ENCODE assay signal across 21 mouse cellular contexts in the genomic region with DNA sequence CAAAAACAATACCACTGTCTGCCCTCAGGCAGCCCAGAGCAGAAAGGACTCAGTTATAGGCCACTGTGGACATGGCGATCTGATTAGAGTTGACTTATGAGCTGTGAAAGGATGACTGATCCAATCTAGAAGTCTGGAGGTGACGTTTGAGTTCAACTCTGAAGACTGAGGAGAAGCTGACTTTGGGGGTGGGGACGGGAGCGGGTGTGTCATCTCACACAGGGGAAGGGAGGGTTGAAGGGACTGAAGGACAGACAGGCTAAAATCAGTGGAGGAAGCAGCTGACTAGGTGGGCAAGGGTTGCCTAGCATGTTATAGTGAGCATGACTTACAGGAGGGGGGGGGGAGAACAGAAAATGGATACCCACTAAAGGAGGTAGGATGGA. TPM values are rescaled to one million over a fixed set of nuclear protein-coding genes. Genes with fewer than 3 reads are reported as not detected.
"Had no signal": no experiment of that assay in that cellular context is flagged by ENCODE, and none has a peak within 500 bp of the region (broad histone marks: within the 10 kb centered on the region; RNA-seq: fewer than 3 reads in every experiment).

No protein-coding gene starts in this region.

- H3K4me2 ChIP-seq: limb, embryonic 13.5 days; midbrain, embryonic 11.5 days; stomach, embryonic 15.5 days had no signal

- H3K36me3 ChIP-seq: limb, embryonic 10.5 days; limb, embryonic 13.5 days; stomach, embryonic 15.5 days had no signal

- ATAC-seq: inflammation-experienced regulatory T-cells, adult 6 months; intestine, embryonic 16.5 days had no signal

- H3K4me3 ChIP-seq: limb, embryonic 10.5 days; limb, embryonic 13.5 days; stomach, embryonic 15.5 days had no signal

- H3K4me1 ChIP-seq: limb, embryonic 13.5 days; stomach, embryonic 15.5 days had no signal

- H3K27me3 ChIP-seq: limb, embryonic 13.5 days; stomach, embryonic 15.5 days had no signal

- H3K9ac ChIP-seq: limb, embryonic 13.5 days; stomach, embryonic 15.5 days had no signal

- H3K27ac ChIP-seq: limb, embryonic 10.5 days; limb, embryonic 13.5 days; stomach, embryonic 15.5 days had no signal

- DNase-seq: kidney, adult 18-20 months; kidney, adult 9 months; kidney, postnatal 14 days; kidney, postnatal 4 days; lung, adult 2 months; lung, postnatal 14 days; lung, postnatal 4 days; midbrain, embryonic 14.5 days; right cerebral cortex, adult 18-20 months; right cerebral cortex, postnatal 14 days; right cerebral cortex, postnatal 4 days; thymus, adult 2 months; thymus, postnatal 14 days; thymus, postnatal 4 days had no signal

- H3K9me3 ChIP-seq: limb, embryonic 10.5 days; stomach, embryonic 15.5 days had no signal

RNA-seq across cellular contexts. Expression of gene Rarres1, which starts 15.9 kb away (rescaled TPM):
- total RNA-seq: megakaryocyte-erythroid progenitor cell, adult 5-6 weeks had no signal
- polyA plus RNA-seq: inflammation-experienced regulatory T-cells, adult 6 months had no signal
